Mouse (Mus musculus): ENCODE data around the gene Gria3.

DNA sequence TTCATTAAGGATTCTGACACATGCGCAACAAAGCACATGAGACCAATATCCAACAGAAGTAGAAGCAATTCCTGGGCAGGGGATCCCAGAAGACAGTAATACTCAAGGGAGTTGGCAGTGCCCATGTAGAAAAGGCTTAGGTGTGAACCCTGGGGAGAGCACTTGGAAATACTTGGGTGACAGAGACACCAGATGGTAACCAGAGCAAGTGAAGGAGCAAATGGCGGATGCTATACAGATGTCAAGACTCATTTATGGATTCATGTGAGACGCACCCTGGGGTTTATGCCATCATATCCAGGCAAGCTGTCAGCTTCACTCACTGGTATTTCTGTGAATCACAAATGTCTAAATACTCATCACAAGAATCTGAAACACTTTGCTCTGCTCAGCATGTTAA lies 187.0 kb downstream of the Gria3 start:
- TF ChIP-seq MAFK (IDR thresholded peaks at IDR 0.05; ENCODE audit: insufficient read depth, low read depth, low read length) (no peak), HCFC1 (IDR thresholded peaks at IDR 0.05; ENCODE audit: borderline replicate concordance, insufficient read depth, low read length) (no peak), CHD2 (IDR thresholded peaks at IDR 0.05; ENCODE audit: low read depth, low read length) (no peak), ZC3H11A (IDR thresholded peaks at IDR 0.05; ENCODE audit: borderline replicate concordance, low read depth, low read length) (no peak)

Data from ES-E14 (cell line).